Mouse (Mus musculus): ENCODE data around the gene Efcab5. TPM values are rescaled to one million over a fixed set of nuclear protein-coding genes. Genes with fewer than 3 reads are reported as not detected.

Efcab5 gene
- total and polyA plus RNA-seq, 2 experiments from 2014 or later: 0.04 to 0.25 TPM

- no peaks in the 10 kb centered on the region for H3K36me3 ChIP-seq (replicated peaks; ENCODE audit: control insufficient read depth, insufficient read depth, low read length)
- H3K4me3 ChIP-seq (ENCODE audit: low read depth, low read length): no peak overlapping the region
- no peaks in the 10 kb centered on the region for H3K9me3 ChIP-seq (replicated peaks; ENCODE audit: control insufficient read depth, low read length)
- DNase-seq (ENCODE audit: low spot score) (no peak), ATAC-seq (ENCODE audit: insufficient read depth, low read depth) (no peak)
- H3K27ac ChIP-seq (ENCODE audit: low read depth): no peak overlapping the region
- TF ChIP-seq CTCF (IDR thresholded peaks at IDR 0.05; ENCODE audit: low read depth) (no peak), EP300 (IDR thresholded peaks at IDR 0.05; ENCODE audit: low read depth) (no peak)
- peaks cover 19% of the 10 kb centered on the region for H3K4me1 ChIP-seq (ENCODE audit: control insufficient read depth, insufficient read depth)
- no peak overlapping the region for H3K4me2 ChIP-seq (ENCODE audit: low read depth, low read length)
- no peak overlapping the region for H3K9ac ChIP-seq (replicated peaks; ENCODE audit: low read depth, low read length)
- H3K27me3 ChIP-seq (ENCODE audit: control insufficient read depth, insufficient read depth, low read length): no peaks in the 10 kb centered on the region
- WGBS: 64% methylated on average over 4 of the region's 4 CpGs
Observed at GRCm38 (mm10) chr11:77199636-77200035, 10.9 kb upstream of the Efcab5 start.

- Histone ChIP-seq H3K27ac (ENCODE audit: low read depth) (no peak overlapping the region), H3K4me1 (ENCODE audit: control insufficient read depth, insufficient read depth) (peaks cover 24% of the 10 kb centered on the region), H3K9ac (replicated peaks; ENCODE audit: low read depth, low read length) (no peak overlapping the region), H3K9me3 (replicated peaks; ENCODE audit: control insufficient read depth, low read length) (no peaks in the 10 kb centered on the region), H3K36me3 (replicated peaks; ENCODE audit: control insufficient read depth, insufficient read depth, low read length) (no peaks in the 10 kb centered on the region), H3K27me3 (ENCODE audit: control insufficient read depth, insufficient read depth, low read length) (no peaks in the 10 kb centered on the region), H3K4me3 (ENCODE audit: low read depth, low read length) (no peak overlapping the region), H3K4me2 (ENCODE audit: low read depth, low read length) (no peak overlapping the region)
- DNase-seq (ENCODE audit: low spot score) (no peak), ATAC-seq (ENCODE audit: insufficient read depth, low read depth) (no peak)
- TF ChIP-seq EP300 (IDR thresholded peaks at IDR 0.05; ENCODE audit: low read depth) (no peak), CTCF (IDR thresholded peaks at IDR 0.05; ENCODE audit: low read depth) (no peak)
- WGBS: 47% methylated on average over 4 of the region's 4 CpGs
Observed at GRCm38 (mm10) chr11:77196181-77197143, 7.7 kb upstream of the Efcab5 start.

GRCm38 (mm10) chr11:77195360-77196109 lies 6.8 kb upstream of the Efcab5 start:
- WGBS: 37% methylated on average over 11 of the region's 11 CpGs

GRCm38 (mm10) chr11:77194762-77195161 lies 6.0 kb upstream of the Efcab5 start:
- TF ChIP-seq EP300 (IDR thresholded peaks at IDR 0.05; ENCODE audit: low read depth) (no peak), CTCF (IDR thresholded peaks at IDR 0.05; ENCODE audit: low read depth) (no peak)
- DNase-seq (ENCODE audit: low spot score) (no peak), ATAC-seq (ENCODE audit: insufficient read depth, low read depth) (no peak)
- H3K9me3 ChIP-seq (replicated peaks; ENCODE audit: control insufficient read depth, low read length): no peaks in the 10 kb centered on the region
- 80% methylated on average over 1 of the region's 1 CpGs for WGBS
- H3K4me1 ChIP-seq (ENCODE audit: control insufficient read depth, insufficient read depth): peaks cover 24% of the 10 kb centered on the region
- no peaks in the 10 kb centered on the region for H3K27me3 ChIP-seq (ENCODE audit: control insufficient read depth, insufficient read depth, low read length)
- no peak overlapping the region for H3K4me2 ChIP-seq (ENCODE audit: low read depth, low read length)
- no peak overlapping the region for H3K9ac ChIP-seq (replicated peaks; ENCODE audit: low read depth, low read length)
- peak overlapping the region; percentile 9 for H3K27ac ChIP-seq (ENCODE audit: low read depth)
- no peak overlapping the region for H3K4me3 ChIP-seq (ENCODE audit: low read depth, low read length)
- no peaks in the 10 kb centered on the region for H3K36me3 ChIP-seq (replicated peaks; ENCODE audit: control insufficient read depth, insufficient read depth, low read length)

More at GRCm38 (mm10) chr11:77195360-77196109, 6.8 kb upstream of the Efcab5 start:
- ATAC-seq (ENCODE audit: insufficient read depth, low read depth): 0 out of 2 replicates have a peak, but pooled peaks have one; percentile 33
- no peak overlapping the region for H3K9ac ChIP-seq (replicated peaks; ENCODE audit: low read depth, low read length)
- no peaks in the 10 kb centered on the region for H3K36me3 ChIP-seq (replicated peaks; ENCODE audit: control insufficient read depth, insufficient read depth, low read length)
- peak; percentile 39 for DNase-seq (ENCODE audit: low spot score)
- peak overlapping the region; percentile 9 for H3K27ac ChIP-seq (ENCODE audit: low read depth)
- no peak overlapping the region for H3K4me3 ChIP-seq (ENCODE audit: low read depth, low read length)
- TF ChIP-seq CTCF (IDR thresholded peaks at IDR 0.05; ENCODE audit: low read depth) (no peak), EP300 (IDR thresholded peaks at IDR 0.05; ENCODE audit: low read depth) (no peak)
- no peak overlapping the region for H3K4me2 ChIP-seq (ENCODE audit: low read depth, low read length)
- no peaks in the 10 kb centered on the region for H3K9me3 ChIP-seq (replicated peaks; ENCODE audit: control insufficient read depth, low read length)
- H3K27me3 ChIP-seq (ENCODE audit: control insufficient read depth, insufficient read depth, low read length): no peaks in the 10 kb centered on the region
- peaks cover 24% of the 10 kb centered on the region for H3K4me1 ChIP-seq (ENCODE audit: control insufficient read depth, insufficient read depth)

GRCm38 (mm10) chr11:77193941-77194553 lies 5.3 kb upstream of the Efcab5 start:
- WGBS: 49% methylated on average over 6 of the region's 6 CpGs
- no peaks in the 10 kb centered on the region for H3K9me3 ChIP-seq (replicated peaks; ENCODE audit: control insufficient read depth, low read length)
- H3K4me2 ChIP-seq (ENCODE audit: low read depth, low read length): no peak overlapping the region; the same call in 1 of the 2 replicates
- TF ChIP-seq CTCF (IDR thresholded peaks at IDR 0.05; ENCODE audit: low read depth) (no peak), EP300 (IDR thresholded peaks at IDR 0.05; ENCODE audit: low read depth) (no peak)
- H3K9ac ChIP-seq (replicated peaks; ENCODE audit: low read depth, low read length): no peak overlapping the region
- DNase-seq (ENCODE audit: low spot score): peak; percentile 44
- 0 out of 2 replicates have a peak overlapping the region, but pooled peaks have one; percentile 20 for H3K27ac ChIP-seq (ENCODE audit: low read depth)
- no peak overlapping the region for H3K4me3 ChIP-seq (ENCODE audit: low read depth, low read length)
- no peaks in the 10 kb centered on the region for H3K36me3 ChIP-seq (replicated peaks; ENCODE audit: control insufficient read depth, insufficient read depth, low read length)
- H3K27me3 ChIP-seq (ENCODE audit: control insufficient read depth, insufficient read depth, low read length): no peaks in the 10 kb centered on the region
- no peak for ATAC-seq (ENCODE audit: insufficient read depth, low read depth)
- H3K4me1 ChIP-seq (ENCODE audit: control insufficient read depth, insufficient read depth): peaks cover 24% of the 10 kb centered on the region

Data from heart, postnatal 0 days (tissue).